Mouse (Mus musculus) kidney, adult 8-10 months (tissue): ENCODE measurements at regions not wholly inside any gene's neighbourhood (a gene's known extent, or its start where the extent isn't known, plus 50 kb on each side); places are given as distances from the start of the nearest gene placed in this dataset.
"Not testable (repeated sequence)": the region's sequence is repeated elsewhere in the genome, so short reads cannot be mapped to it uniquely, and the experiment has no call there.

ENCODE experiments used
- DNase-seq, 2 experiments: peaks; one replicate each; pipeline ENCODE4 v3.0.0; 2022

GRCm38 (mm10) chr2:78058988-78059387 lies 112.8 kb upstream of the Cwc22 start:
- DNase-seq: no peak

GRCm38 (mm10) chr2:78053910-78054309 lies 107.7 kb upstream of the Cwc22 start:
- no peak for DNase-seq

GRCm38 (mm10) chr2:78050542-78050941 lies 104.4 kb upstream of the Cwc22 start:
- no peak for DNase-seq

DNA sequence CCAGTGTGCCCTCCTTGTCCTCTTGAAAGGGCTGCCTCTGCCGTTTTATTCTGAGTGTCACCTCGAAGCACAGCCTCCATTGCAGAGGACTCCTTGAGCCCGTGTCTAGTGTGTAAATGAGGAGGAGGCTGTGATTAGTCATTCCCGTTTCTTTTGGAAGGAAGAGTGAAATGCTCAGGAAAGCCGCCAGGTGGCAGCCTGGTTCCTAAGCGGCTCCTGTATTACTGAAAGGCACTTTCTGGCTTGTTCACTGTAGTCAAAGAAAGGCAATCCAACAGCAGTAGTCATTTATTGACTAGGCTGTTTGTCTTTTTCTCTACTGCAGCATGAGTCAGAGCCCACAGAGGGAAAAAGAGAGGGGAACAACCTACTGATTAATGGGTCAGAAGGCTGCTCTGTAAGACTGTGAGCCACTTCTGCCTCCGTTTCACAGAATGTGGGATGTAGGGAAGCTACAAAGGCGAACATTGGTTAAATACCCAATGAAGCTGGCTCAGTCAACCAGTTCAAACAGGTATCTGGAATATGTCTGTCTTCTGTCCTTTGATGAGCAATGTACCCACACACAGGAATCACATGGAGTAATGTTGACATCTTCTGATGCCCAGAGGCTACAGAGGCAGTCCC lies 103.2 kb upstream of the Cwc22 start:
- peak; percentile 61 to 83 for DNase-seq

DNA sequence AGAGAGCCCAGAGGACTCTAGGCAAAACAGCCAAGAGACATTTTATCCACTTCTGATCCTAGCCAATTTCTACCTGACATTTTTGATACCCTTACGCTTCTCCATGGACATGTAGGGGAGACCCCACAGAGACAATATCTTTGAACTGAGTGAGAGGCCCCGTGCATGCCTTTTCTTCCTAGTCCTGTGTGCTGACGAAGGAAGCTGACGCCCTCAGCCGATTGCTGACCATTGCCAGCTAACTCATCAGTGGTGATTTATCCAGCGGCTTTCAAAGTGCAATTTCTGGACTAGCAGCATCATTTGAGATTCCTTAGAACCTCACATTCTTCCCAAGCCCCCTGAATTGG lies 102.5 kb upstream of the Cwc22 start:
- DNase-seq: no peak

- DNase-seq: no peak
These were observed 102.0 kb upstream of the Cwc22 start for GRCm38 (mm10) chr2:78048030-78048705.

- no peak for DNase-seq
These were observed 81.1 kb upstream of the Cwc22 start for GRCm38 (mm10) chr2:78027319-78027718.

GRCm38 (mm10) chr2:78026808-78027207 lies 80.6 kb upstream of the Cwc22 start:
- no peak for DNase-seq

- DNase-seq: no peak
These were observed 79.7 kb upstream of the Cwc22 start for GRCm38 (mm10) chr2:78025651-78026435.

- DNase-seq: no peak
These were observed 78.9 kb upstream of the Cwc22 start for GRCm38 (mm10) chr2:78024981-78025565.

DNA sequence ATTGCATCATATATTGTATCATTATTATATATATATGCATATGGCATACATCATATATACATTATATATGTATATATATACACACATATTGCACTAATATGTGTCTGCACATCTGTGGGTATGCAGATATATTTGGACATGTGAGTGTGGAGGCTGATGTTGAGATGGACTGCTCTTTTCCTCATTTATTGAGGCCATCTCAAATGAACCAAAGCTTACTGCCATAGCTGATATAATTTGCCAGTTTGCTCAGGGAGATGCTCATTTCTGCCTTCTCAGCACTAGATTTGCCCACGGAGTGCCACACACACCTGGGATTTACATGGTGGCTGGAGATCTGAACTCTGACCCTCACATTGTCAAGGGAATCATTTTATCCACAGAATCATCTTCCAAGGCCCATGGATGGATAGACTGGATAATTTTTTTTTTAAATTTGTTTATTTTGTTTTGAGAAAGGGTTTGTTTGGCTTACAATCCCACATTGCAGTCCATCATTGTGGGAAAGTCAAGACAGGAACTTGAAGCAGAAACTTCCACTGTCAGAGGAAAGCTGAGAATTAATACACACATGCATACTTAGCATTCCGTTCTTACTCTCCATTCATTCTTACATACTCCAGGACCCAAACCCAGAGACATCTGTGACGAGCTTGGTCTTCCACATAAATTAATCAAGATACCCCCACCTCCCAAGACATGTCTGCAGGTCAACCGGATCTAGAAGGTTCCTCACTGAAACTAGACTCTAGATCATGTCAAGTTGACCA lies 77.9 kb upstream of the Cwc22 start:
- no peak for DNase-seq

- DNase-seq: no peak
These were observed 77.2 kb upstream of the Cwc22 start for GRCm38 (mm10) chr2:78023416-78023815.

DNA sequence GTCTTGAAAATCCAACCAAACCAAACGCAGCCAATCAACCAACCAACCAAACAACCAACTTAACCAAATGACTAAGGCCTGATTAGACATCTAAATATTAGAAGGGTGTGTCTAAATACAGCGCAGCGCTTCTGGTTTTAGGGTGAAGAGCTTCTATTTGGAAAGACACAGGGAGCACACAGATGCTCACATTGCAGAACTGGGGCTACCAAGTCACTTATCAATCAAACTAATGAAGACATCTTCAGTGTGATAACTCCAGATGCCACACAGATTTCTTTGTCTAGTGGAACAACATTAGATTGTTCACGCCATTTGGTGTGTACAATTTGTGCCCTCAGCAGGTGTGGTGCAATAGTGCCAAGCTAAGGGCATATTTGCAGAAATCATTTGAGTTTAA lies 76.6 kb upstream of the Cwc22 start:
- no peak for DNase-seq

DNA sequence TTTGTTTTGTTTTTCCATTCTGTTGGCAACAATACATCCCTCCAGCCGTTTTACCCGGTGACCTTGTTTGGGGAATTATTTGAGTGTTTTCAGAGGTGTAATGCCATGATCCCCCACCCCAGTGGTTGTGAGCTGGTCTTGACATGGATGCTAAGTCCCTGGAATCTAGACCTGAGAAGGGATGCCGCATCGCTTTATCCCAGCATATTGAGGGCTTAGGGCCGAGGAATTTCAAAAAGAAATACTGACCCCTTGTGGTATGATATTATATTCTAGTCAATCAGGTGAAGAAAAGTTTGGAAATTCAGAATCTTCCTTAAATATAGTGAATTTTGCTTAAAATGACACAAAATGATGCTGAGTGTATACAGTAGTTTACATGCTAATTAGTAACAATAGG lies 75.7 kb upstream of the Cwc22 start:
- no peak for DNase-seq

GRCm38 (mm10) chr2:78021356-78021900 lies 75.3 kb upstream of the Cwc22 start:
- no peak for DNase-seq

DNA sequence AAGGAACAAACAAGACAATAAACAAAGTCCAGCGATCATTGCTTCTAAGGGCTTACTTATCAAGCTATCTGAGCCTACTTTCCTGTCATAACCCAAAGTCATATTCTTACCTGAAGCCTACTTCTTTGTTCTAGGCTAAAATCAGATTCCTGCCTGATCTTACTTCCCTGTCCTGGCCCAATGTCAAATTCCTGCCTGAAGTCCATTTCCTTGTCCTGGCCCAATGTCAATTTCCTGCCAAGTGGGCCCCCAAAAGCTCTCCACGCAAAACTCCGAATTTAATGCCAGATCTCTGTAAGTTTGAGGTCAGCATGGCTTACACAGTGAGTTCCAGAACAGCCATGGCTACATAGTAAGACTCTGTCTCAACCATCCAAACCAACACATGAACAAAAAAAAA lies 74.3 kb upstream of the Cwc22 start:
- no peak for DNase-seq

- DNase-seq: no peak
These were observed 73.7 kb upstream of the Cwc22 start for GRCm38 (mm10) chr2:78019916-78020315.

DNA sequence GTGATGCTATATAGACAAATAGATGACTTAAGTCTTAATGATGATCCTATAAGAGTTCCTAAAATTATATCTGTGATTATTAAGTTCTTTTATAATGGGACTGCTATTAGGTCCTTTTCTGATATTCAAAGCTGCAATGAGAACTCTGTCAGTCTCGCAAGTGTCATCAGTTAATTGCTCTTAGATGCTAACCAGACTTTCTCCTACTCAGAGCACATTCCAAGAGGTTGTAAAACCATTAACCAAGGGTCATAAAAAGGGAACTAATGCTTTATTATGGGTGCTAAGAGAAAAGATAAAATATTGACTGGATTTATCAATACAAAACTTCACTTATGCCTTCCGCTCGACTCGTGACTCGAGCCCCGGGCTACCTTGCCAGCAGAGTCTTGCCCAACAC lies 66.3 kb upstream of the Cwc22 start:
- not testable (repeated sequence) for DNase-seq

- DNase-seq: no peak
These were observed 65.6 kb upstream of the Cwc22 start for GRCm38 (mm10) chr2:78011821-78012220.

DNA sequence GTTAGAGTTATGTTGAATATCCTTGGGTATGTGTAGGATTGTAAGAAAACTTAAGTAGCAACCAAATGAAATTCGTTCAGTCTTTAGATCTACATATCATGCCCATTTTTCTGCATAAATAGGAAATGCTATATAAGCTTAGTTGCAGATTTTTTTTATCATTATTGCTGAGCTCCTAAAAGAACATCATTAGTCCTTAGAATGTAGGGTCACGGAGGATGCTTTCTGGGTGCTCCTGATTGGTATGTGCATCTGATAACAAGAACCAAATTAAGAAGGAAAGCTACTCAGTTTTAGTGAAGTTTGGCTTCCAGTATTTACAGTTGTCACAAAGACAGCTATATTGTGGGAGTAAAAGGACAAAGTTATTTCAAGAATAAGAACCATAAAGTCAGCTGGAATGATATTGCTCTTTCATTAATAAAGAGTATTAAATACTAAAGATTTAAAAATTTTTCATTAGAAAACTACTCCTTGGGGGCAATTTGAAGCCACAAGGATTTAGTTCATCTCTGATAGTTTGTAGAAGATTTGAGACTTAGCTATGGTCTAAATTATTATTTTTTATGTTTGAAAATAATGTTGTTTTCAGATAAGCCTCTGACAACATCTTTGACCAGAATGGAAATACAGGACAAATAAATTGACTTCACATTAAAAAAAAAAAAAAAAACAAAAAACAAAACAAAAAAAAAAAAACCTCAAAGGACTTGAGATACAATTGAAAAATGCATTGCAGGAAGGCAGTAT lies 65.1 kb upstream of the Cwc22 start:
- no peak for DNase-seq

- DNase-seq: no peak
These were observed 64.0 kb upstream of the Cwc22 start for GRCm38 (mm10) chr2:78010066-78010690.
